Mouse (Mus musculus) heart, adult 2 months (tissue): ENCODE results near the gene Sp3. TPM values are rescaled to one million over a fixed set of nuclear protein-coding genes. Genes with fewer than 3 reads are reported as not detected.
A peak's percentile ranks its signal among the peaks of the same experiment; 100 is the strongest.
"Not testable (repeated sequence)": the region's sequence is repeated elsewhere in the genome, so short reads cannot be mapped to it uniquely, and the experiment has no call there.

Source experiments
- DNase-seq, 2 experiments: peaks; one replicate each; pipeline ENCODE4 v3.0.0; 2021
- H3K27ac ChIP-seq: fragments of 200-600 bp; 2 replicates; pipeline ENCODE4 v1.8.1; 2022
- H3K27me3 ChIP-seq: fragments of 200-500 bp; 2 replicates; pipeline ENCODE4 v1.6.1; 2012; ENCODE audit warnings: mild to moderate bottlenecking, low read length, inconsistent platforms, mixed read lengths; ENCODE audit not compliant: control insufficient read depth, insufficient read depth
- H3K36me3 ChIP-seq: fragments of 200-500 bp; 2 replicates; pipeline ENCODE4 v1.6.1; 2012; ENCODE audit warnings: low read length, inconsistent platforms; ENCODE audit not compliant: control insufficient read depth, insufficient read depth
- H3K4me1 ChIP-seq: fragments of 200-500 bp; 2 replicates; pipeline ENCODE4 v1.6.1; 2011; ENCODE audit warnings: low read length; ENCODE audit not compliant: control insufficient read depth, insufficient read depth
- H3K4me3 ChIP-seq: fragments of 200-600 bp; 2 replicates; pipeline ENCODE4 v1.8.1; 2022
- H3K79me2 ChIP-seq: fragments of 200-500 bp; replicated peaks from 2 replicates; pipeline ENCODE4 v1.6.1; 2012; ENCODE audit warnings: mild to moderate bottlenecking, inconsistent platforms, low read length, moderate library complexity, mixed read lengths; ENCODE audit not compliant: control insufficient read depth, insufficient read depth
- H3K9ac ChIP-seq: fragments of 200-500 bp; 2 replicates; pipeline ENCODE4 v1.6.1; 2012; ENCODE audit warnings: low read depth, mild to moderate bottlenecking, control low read depth, inconsistent platforms, low read length, mixed read lengths
- CTCF ChIP-seq: fragments of 200-600 bp; IDR thresholded peaks from 2 replicates; pipeline ENCODE4 v1.8.1; 2022; ENCODE audit warnings: antibody characterized with exemption, mild to moderate bottlenecking, moderate library complexity
- EP300 ChIP-seq: fragments of 200-500 bp; IDR thresholded peaks from 2 replicates; pipeline ENCODE4 v1.6.1; 2011; ENCODE audit warnings: low read depth, low read length, control low read depth; ENCODE audit not compliant: insufficient read depth
- POLR2A ChIP-seq: fragments of 200-500 bp; IDR thresholded peaks from 2 replicates; pipeline ENCODE4 v1.6.1; 2011; ENCODE audit warnings: mild to moderate bottlenecking, low read depth, low read length, control low read depth; ENCODE audit not compliant: insufficient read depth
- WGBS: fragments of 180-500 bp; shearing (Covaris S2); methylation state at CpG from one replicate; pipeline ENCODE4 v1.1.7; 2018; 5-methylcytosine and 5-hydroxymethylcytosine counted together
- intact Hi-C: fragments of 180-260 bp; cut with DNase I; formaldehyde crosslinking; loops from one replicate; pipeline ENCODE4 v1.15.1; 2025
- polyA plus RNA-seq: library from polyadenylated mRNA; depleted of rRNA; stranded (reverse); fragments of >200 nt; gene quantifications from 2 replicates; pipeline ENCODE4 v1.2.3, GENCODE M21; 2012
- total RNA-seq, 2 experiments: library from RNA; stranded (reverse); gene quantifications; 2 replicates each; pipeline ENCODE4 v1.2.3; 2021

Sp3 gene
- total and polyA plus RNA-seq, 3 experiments, result 11.1 to 33.6 (median 29.6) TPM

- no peak overlapping the region for H3K27ac ChIP-seq
Observed at GRCm38 (mm10) chr2:73019371-73020146, 39.3 kb upstream of the Sp3 start.

GRCm38 (mm10) chr2:73014063-73014462 is 33.8 kb upstream of the Sp3 start:
- H3K9ac ChIP-seq, H3K79me2 ChIP-seq, H3K4me1 ChIP-seq, H3K27ac ChIP-seq, DNase-seq, intact Hi-C loops, H3K36me3 ChIP-seq, H3K27me3 ChIP-seq, H3K4me3 ChIP-seq: not testable (repeated sequence)
- 65% methylated on average over 9 of the region's 9 CpGs for WGBS

More at GRCm38 (mm10) chr2:73019371-73020146, 39.3 kb upstream of the Sp3 start:
- Histone ChIP-seq H3K9ac (no peak overlapping the region), H3K27me3 (no peaks in the 10 kb centered on the region), H3K4me1 (peaks cover 4% of the 10 kb centered on the region), H3K4me3 (no peak overlapping the region), H3K79me2 (no peaks in the 10 kb centered on the region), H3K36me3 (no peaks in the 10 kb centered on the region)
- TF ChIP-seq EP300, result no peak
- TF ChIP-seq POLR2A, result no peak
- 0 out of 2 replicates have a peak, but pooled peaks have one; percentile 12 for TF ChIP-seq CTCF
- intact Hi-C loops, result no loop called here
- 38% methylated on average over 9 of the region's 9 CpGs for WGBS
- peak; percentile 65 to 75 for DNase-seq

GRCm38 (mm10) chr2:73012636-73013035 is 32.4 kb upstream of the Sp3 start:
- intact Hi-C loops, result no loop called here
- DNase-seq, result no peak
- 77% methylated on average over 20 of the region's 20 CpGs for WGBS

GRCm38 (mm10) chr2:73007472-73007871 is 27.2 kb upstream of the Sp3 start:
- no peaks in the 10 kb centered on the region for H3K79me2 ChIP-seq
- 90% methylated on average over 9 of the region's 9 CpGs for whole genome bisulfite sequencing
- H3K27me3 ChIP-seq, result no peaks in the 10 kb centered on the region

More at GRCm38 (mm10) chr2:73012636-73013035, 32.4 kb upstream of the Sp3 start:
- H3K4me3 ChIP-seq, result no peak overlapping the region
- H3K79me2 ChIP-seq, result no peaks in the 10 kb centered on the region
- no peaks in the 10 kb centered on the region for H3K36me3 ChIP-seq
- no peak overlapping the region for H3K9ac ChIP-seq
- H3K4me1 ChIP-seq, result no peaks in the 10 kb centered on the region
- no peak overlapping the region for H3K27ac ChIP-seq
- TF ChIP-seq CTCF (no peak), POLR2A (no peak), EP300 (no peak)
- no peaks in the 10 kb centered on the region for H3K27me3 ChIP-seq

GRCm38 (mm10) chr2:73005611-73006515 is 25.6 kb upstream of the Sp3 start:
- no peak overlapping the region for H3K4me3 ChIP-seq
- TF ChIP-seq CTCF (no peak), POLR2A (no peak), EP300 (no peak)
- peaks cover 16% of the 10 kb centered on the region for H3K4me1 ChIP-seq
- peak overlapping the region; percentile 97 for H3K27ac ChIP-seq
- H3K36me3 ChIP-seq, result peaks cover 2% of the 10 kb centered on the region
- intact Hi-C loops, result no loop called here
- no peak overlapping the region for H3K9ac ChIP-seq
- WGBS, result 53% methylated on average over 3 of the region's 3 CpGs
- no peaks in the 10 kb centered on the region for H3K27me3 ChIP-seq
- no peaks in the 10 kb centered on the region for H3K79me2 ChIP-seq
- peak in 1 of 2 experiments; percentile 28 for DNase-seq

More at GRCm38 (mm10) chr2:73007472-73007871, 27.2 kb upstream of the Sp3 start:
- H3K9ac ChIP-seq, result no peak overlapping the region
- H3K4me3 ChIP-seq, result no peak overlapping the region
- H3K36me3 ChIP-seq, result peaks cover under 1% of the 10 kb centered on the region
- intact Hi-C loops, result no loop called here
- peaks cover 16% of the 10 kb centered on the region for H3K4me1 ChIP-seq
- DNase-seq, result no peak
- no peak overlapping the region for H3K27ac ChIP-seq
- TF ChIP-seq CTCF (no peak), EP300 (no peak), POLR2A (no peak)
